Mouse (Mus musculus) liver, embryonic 14.5 days (tissue): ENCODE measurements around the gene Tapt1. TPM values are rescaled to one million over a fixed set of nuclear protein-coding genes. Genes with fewer than 3 reads are reported as not detected.

Experiments
- ATAC-seq: fragments of 200-750 bp; cut with Nextera tagmentation; 2 replicates; pipeline ENCODE4 v1.8.0; 2017; ENCODE audit warnings: moderate number of reproducible peaks, mild to moderate bottlenecking, moderate library complexity; ENCODE audit not compliant: insufficient read depth
- DNase-seq, 3 experiments: peaks; one replicate each; pipeline ENCODE4 v3.0.0-alpha.2; 2012 to 2013; ENCODE audit warnings: low read depth in 3 of 3, low spot score in 3 of 3
- H3K27ac ChIP-seq: fragments of 300-500 bp; sonication (generic); 2 replicates; pipeline ENCODE4 v1.5.1; 2014; ENCODE audit warnings: moderate library complexity, mild to moderate bottlenecking, control low read depth, inconsistent platforms
- H3K27me3 ChIP-seq: fragments of 300-500 bp; sonication (generic); 2 replicates; pipeline ENCODE4 v1.6.1; 2014; ENCODE audit warnings: mild to moderate bottlenecking, low read length, moderate library complexity; ENCODE audit not compliant: control insufficient read depth, insufficient read depth
- H3K36me3 ChIP-seq: fragments of 300-500 bp; sonication (generic); replicated peaks from 2 replicates; pipeline ENCODE4 v1.6.1; 2014; ENCODE audit warnings: low read depth; ENCODE audit not compliant: control insufficient read depth, insufficient read depth
- H3K4me1 ChIP-seq, 2 experiments: fragments of 200-500 bp in 1 of 2; fragments of 300-500 bp in 1 of 2; sonication (generic) in 1 of 2; replicated peaks; 2 replicates each; pipeline ENCODE4 v1.6.1; 2012 to 2014; ENCODE audit warnings: antibody characterized with exemption in 1 of 2, inconsistent platforms in 1 of 2, low read length in 1 of 2; ENCODE audit not compliant: control insufficient read depth in 2 of 2, insufficient read depth in 2 of 2
- H3K4me2 ChIP-seq: fragments of 300-500 bp; sonication (generic); 2 replicates; pipeline ENCODE4 v1.6.1; 2014; ENCODE audit warnings: low read depth, mild to moderate bottlenecking, control low read depth, moderate library complexity
- H3K4me3 ChIP-seq, 2 experiments: fragments of 200-500 bp in 1 of 2; fragments of 300-500 bp in 1 of 2; sonication (generic) in 1 of 2; 2 replicates each; pipeline ENCODE4 v1.5.1; 2012 to 2014; ENCODE audit warnings: low read depth in 2 of 2, low read length in 2 of 2, mild to moderate bottlenecking in 2 of 2, control low read depth in 1 of 2, inconsistent platforms in 1 of 2, moderate library complexity in 1 of 2; ENCODE audit not compliant: insufficient read depth in 1 of 2
- H3K9ac ChIP-seq: fragments of 300-500 bp; sonication (generic); replicated peaks from 2 replicates; pipeline ENCODE4 v1.6.1; 2014; ENCODE audit warnings: mild to moderate bottlenecking, control low read depth, moderate library complexity
- H3K9me3 ChIP-seq: fragments of 300-500 bp; sonication (generic); 2 replicates; pipeline ENCODE4 v1.6.1; 2016; ENCODE audit warnings: low read length, mixed read lengths; ENCODE audit not compliant: control insufficient read depth
- CTCF ChIP-seq: IDR thresholded peaks from 2 replicates; pipeline ENCODE4 v1.5.1; 2016; ENCODE audit warnings: antibody characterized with exemption, low read depth, control low read depth
- EP300 ChIP-seq: IDR thresholded peaks from 2 replicates; pipeline ENCODE4 v1.6.1; 2016; ENCODE audit warnings: antibody characterized with exemption, low read depth
- WGBS: fragments of 180-500 bp; shearing (Covaris S2); extraction: QIAGEN DNeasy Blood & Tissue Kit; methylation state at CpG from one replicate; pipeline ENCODE4 v1.1.7; 2014; ENCODE audit not compliant: insufficient replicate concordance; 5-methylcytosine and 5-hydroxymethylcytosine counted together
- polyA plus RNA-seq, 2 experiments: library from polyadenylated mRNA; depleted of rRNA in 1 of 2; stranded (reverse) in 1 of 2; unstranded in 1 of 2; fragments of >200 nt; fragmentation: Nextera tagmentation in 1 of 2; extraction: Ambion mirVana in 1 of 2; gene quantifications; 2 replicates each; pipeline versions ENCODE4 v1.2.1 to v1.2.3; 2012 to 2014

The Tapt1 gene
- polyA plus RNA-seq, 2 experiments: 30.9 to 31.2 TPM

DNA sequence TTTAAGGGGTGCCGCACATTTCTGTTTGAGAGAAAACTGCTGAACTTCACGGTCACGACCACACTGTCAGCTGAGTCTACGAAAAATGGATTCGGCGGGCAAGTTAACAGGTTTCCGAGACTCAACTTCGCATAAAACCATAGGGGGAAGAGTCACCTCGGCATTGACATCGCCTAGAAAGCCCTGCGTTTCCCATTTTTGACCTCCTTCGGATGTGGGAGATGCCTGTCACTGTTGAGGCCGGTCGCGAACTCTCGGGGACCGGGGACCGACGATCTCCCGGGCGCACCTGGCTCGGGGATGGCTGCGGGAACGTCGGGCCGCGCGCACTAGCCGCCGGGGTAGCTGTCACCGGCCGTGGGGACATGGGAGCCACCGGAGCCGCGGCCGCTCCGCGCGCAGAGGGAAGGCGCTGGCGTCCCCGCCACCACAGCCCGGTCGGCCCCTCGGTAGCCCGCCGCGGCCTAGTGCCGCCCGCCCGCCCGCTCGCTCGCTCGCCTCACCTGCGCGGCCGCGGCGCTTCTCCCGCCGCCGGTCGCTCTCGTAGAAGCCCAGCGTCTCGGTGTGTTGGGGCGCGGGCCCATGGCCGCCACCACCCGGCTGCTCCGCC is 410 bp downstream of the Tapt1 start:
- Histone ChIP-seq H3K4me2 (peak overlapping the region; percentile 83), H3K27ac (peak overlapping the region; percentile 78), H3K9me3 (no peaks in the 10 kb centered on the region), H3K4me1 (peaks cover 22 to 35% of the 10 kb centered on the region in 2 experiments), H3K36me3 (no peaks in the 10 kb centered on the region), H3K27me3 (no peaks in the 10 kb centered on the region), H3K4me3 (peak overlapping the region; percentile 89 to 95), H3K9ac (peak overlapping the region; percentile 90)
- DNase-seq: no peak
- TF ChIP-seq EP300 (no peak), CTCF (no peak)
- WGBS: under 1% methylated on average over 53 of the region's 72 CpGs
- ATAC-seq: peak; percentile 51

- no peak for DNase-seq
- TF ChIP-seq CTCF (no peak), EP300 (no peak)
- Histone ChIP-seq H3K27me3 (no peaks in the 10 kb centered on the region), H3K9me3 (no peaks in the 10 kb centered on the region), H3K4me3 (peak overlapping the region; percentile 89 to 95), H3K9ac (peak overlapping the region; percentile 90), H3K4me1 (peaks cover 22 to 38% of the 10 kb centered on the region in 2 experiments), H3K4me2 (peak overlapping the region; percentile 83), H3K27ac (peak overlapping the region; percentile 78), H3K36me3 (no peaks in the 10 kb centered on the region)
- no peak for ATAC-seq
- WGBS: 41% methylated on average over 4 of the region's 4 CpGs
These were observed 1.4 kb downstream of the Tapt1 start for GRCm38 (mm10) chr5:44224916-44225600.

DNA sequence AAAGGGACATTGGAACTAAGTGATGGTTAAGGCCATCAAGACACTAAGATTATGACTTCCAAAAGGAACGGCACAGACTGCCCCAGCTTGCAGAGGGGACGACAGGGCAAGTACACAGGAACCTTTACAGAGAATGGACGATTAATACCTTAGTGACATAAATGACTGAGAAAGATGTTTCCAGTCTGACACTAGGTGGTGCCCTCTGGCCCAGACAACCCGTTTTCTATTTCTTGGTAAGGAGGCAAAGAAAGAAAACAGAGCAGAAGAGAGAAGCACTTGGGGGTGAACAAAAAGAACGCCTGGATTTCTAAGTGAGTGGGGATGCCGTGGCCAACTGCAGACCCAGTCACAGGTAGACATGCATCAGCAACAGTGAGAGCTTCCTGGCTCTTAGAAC is 2.2 kb downstream of the Tapt1 start:
- Histone ChIP-seq H3K4me2 (peak overlapping the region; percentile 83), H3K27me3 (no peaks in the 10 kb centered on the region), H3K4me1 (peaks cover 22 to 41% of the 10 kb centered on the region in 2 experiments), H3K4me3 (peak overlapping the region; percentile 71 to 89), H3K27ac (peak overlapping the region; percentile 78), H3K9ac (peak overlapping the region; percentile 90), H3K36me3 (no peaks in the 10 kb centered on the region), H3K9me3 (no peaks in the 10 kb centered on the region)
- peak in 2 of 3 experiments; percentile 52 to 70 for DNase-seq
- ATAC-seq: no peak
- TF ChIP-seq EP300 (no peak), CTCF (peak; percentile 71)
- 9% methylated on average over 6 of the region's 6 CpGs for WGBS

- DNase-seq (peak; percentile 58 to 65 (median 59)), ATAC-seq (peak; percentile 57)
- Histone ChIP-seq H3K4me1 (peaks cover 21 to 41% of the 10 kb centered on the region in 2 experiments), H3K27me3 (no peaks in the 10 kb centered on the region), H3K4me2 (peak overlapping the region; percentile 83), H3K9ac (peak overlapping the region; percentile 2), H3K9me3 (no peaks in the 10 kb centered on the region), H3K4me3 (peak overlapping the region; percentile 41 to 89), H3K27ac (peak overlapping the region; percentile 78), H3K36me3 (no peaks in the 10 kb centered on the region)
- peak; percentile 69 for TF ChIP-seq EP300
- TF ChIP-seq CTCF: no peak
- 22% methylated on average over 16 of the region's 16 CpGs for WGBS
These were observed 3.0 kb downstream of the Tapt1 start for GRCm38 (mm10) chr5:44223341-44223881.

DNA sequence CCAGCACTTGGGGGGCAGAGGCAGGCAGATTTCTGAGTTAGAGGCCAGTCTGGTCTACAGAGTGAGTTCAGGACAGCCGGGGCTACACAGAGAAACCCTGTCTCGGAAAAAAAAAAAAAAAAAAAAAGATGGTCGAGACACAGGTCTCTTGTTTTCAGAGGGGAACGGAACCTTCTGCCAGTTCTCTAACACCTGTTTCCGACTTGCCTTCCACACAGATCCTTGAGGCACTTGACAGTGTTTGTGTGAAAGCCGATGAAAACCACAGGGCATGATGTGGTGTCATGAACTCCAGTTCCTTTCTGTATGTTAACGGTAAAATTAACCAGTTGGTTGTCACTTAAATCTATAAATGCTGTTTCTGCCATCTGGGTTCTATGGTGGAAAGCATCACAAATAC is 6.0 kb downstream of the Tapt1 start:
- peaks cover 19 to 42% of the 10 kb centered on the region in 2 experiments for H3K4me1 ChIP-seq
- no peak overlapping the region for H3K27ac ChIP-seq
- TF ChIP-seq CTCF: no peak
- no peak for TF ChIP-seq EP300
- H3K9me3 ChIP-seq: no peaks in the 10 kb centered on the region
- H3K27me3 ChIP-seq: no peaks in the 10 kb centered on the region
- H3K4me3 ChIP-seq: no peak overlapping the region
- 40% methylated on average over 7 of the region's 7 CpGs for WGBS
- H3K4me2 ChIP-seq: no peak overlapping the region
- no peak overlapping the region for H3K9ac ChIP-seq
- no peak for DNase-seq
- no peak for ATAC-seq
- peaks cover 14% of the 10 kb centered on the region for H3K36me3 ChIP-seq
